Mouse (Mus musculus): ENCODE measurements around the gene Iqub.

DNA sequence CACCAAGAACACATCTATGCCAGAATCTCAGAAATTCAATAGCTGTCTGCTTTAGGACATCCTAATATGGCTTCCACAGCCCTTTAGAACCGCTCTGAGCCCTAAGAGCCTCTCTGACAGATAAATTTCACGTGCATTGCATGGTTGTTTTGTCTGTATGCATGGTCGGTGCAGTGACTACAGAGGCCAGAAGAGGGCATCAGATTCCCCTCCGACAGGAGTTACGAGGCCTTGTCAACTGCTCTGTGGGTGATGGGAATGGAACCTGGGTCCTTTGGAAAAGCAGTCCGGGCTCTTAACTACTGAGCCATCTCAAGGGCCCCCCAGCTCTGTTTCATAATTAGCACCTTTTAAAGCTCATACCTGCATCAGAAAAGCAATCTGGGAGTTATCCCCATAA lies 64.6 kb downstream of the Iqub start:
- peak; percentile 30 for TF ChIP-seq CTCF (IDR thresholded peaks at IDR 0.05; ENCODE audit: low read depth, low read length)
- no peak for TF ChIP-seq POLR2A (IDR thresholded peaks at IDR 0.05; ENCODE audit: insufficient read depth, low read length)
- TF ChIP-seq EP300 (IDR thresholded peaks at IDR 0.05; ENCODE audit: insufficient read depth, low read depth, low read length): no peak
